ENCODE assay signal across 21 mouse cellular contexts in the genomic region with DNA sequence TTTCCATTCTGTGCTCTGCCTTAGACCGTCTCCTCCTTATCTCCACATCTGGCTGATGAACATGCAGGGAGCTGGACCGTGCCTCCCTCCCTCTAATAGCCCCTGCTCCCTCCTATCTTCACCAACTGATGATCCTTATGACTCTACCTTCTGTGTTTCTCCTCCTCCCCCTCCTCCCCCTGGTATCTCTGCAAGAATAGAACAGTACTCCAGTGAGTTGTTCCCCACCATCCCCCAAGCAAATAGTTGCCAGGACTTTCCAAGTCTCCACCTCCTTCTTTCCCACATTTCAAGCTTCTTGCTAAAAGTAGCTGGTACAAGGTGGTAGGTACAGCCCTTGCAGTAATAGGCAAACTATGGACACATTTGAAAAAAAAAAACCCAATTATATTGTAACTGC.
DNase-seq lines count a peak whose midpoint lies in the region; ATAC-seq and TF ChIP-seq lines count a peak whose summit lies in the region.
"Had no signal": no experiment of that assay in that cellular context is flagged by ENCODE, and none has a peak within 500 bp of the region (broad histone marks: within the 10 kb centered on the region; RNA-seq: fewer than 3 reads in every experiment).

No protein-coding gene starts in this region.

- 0 out of 2 replicates have a peak, but pooled peaks have one; percentile 16 for TF ChIP-seq EP300 in heart, adult 2 months (IDR thresholded peaks at IDR 0.05; ENCODE audit: insufficient read depth, low read depth, low read length)

- peaks cover 2% of the 10 kb centered on the region; the same call in 1 of the 2 replicates for H3K79me2 ChIP-seq in heart, adult 2 months (replicated peaks; ENCODE audit: control insufficient read depth, insufficient read depth, low read length)

- H3K9me3 ChIP-seq in liver, embryonic 15.5 days (replicated peaks), result no peaks in the 10 kb centered on the region
- H3K9me3 ChIP-seq: forebrain, embryonic 10.5 days; heart, embryonic 13.5 days; hindbrain, embryonic 15.5 days; lung, embryonic 15.5 days had no signal

- intact Hi-C loops in heart, adult 2 months (cut with DNase I), result no loop called here
- intact Hi-C loops in heart, postnatal 10 days (cut with DNase I), result no loop called here
- intact Hi-C loops in left cerebral cortex, adult 2 months (cut with DNase I), result loop anchor here (5.0 to 10.0 kb wide), 3 partner anchors 64 to 1239 kb away; no protein-coding TSS in a partner anchor

- no peak overlapping the region for H3K4me3 ChIP-seq in heart, adult 2 months
- H3K4me3 ChIP-seq in liver, embryonic 15.5 days (replicated peaks), result no peak overlapping the region
- H3K4me3 ChIP-seq in left cerebral cortex, adult 2 months, result no peak overlapping the region
- H3K4me3 ChIP-seq: forebrain, embryonic 10.5 days; gastrocnemius, adult 2 months; heart, embryonic 13.5 days; hindbrain, embryonic 15.5 days; lung, embryonic 15.5 days had no signal

- no peak overlapping the region for H3K4me2 ChIP-seq in liver, embryonic 15.5 days
- H3K4me2 ChIP-seq: heart, embryonic 13.5 days; hindbrain, embryonic 15.5 days; lung, embryonic 15.5 days had no signal

- no peak for TF ChIP-seq CTCF in heart, adult 2 months (IDR thresholded peaks at IDR 0.05)
- TF ChIP-seq CTCF in left cerebral cortex, adult 2 months (IDR thresholded peaks at IDR 0.05), result no peak

- peak overlapping the region; percentile 16; the same call in 1 of the 2 replicates for H3K9ac ChIP-seq in heart, adult 2 months (ENCODE audit: low read depth, low read length)
- H3K9ac ChIP-seq in liver, embryonic 15.5 days, result no peak overlapping the region
- H3K9ac ChIP-seq: heart, embryonic 13.5 days; hindbrain, embryonic 15.5 days; liver, embryonic 14.5 days; lung, embryonic 15.5 days had no signal

- WGBS in heart, adult 2 months, result 25% methylated on average over 2 of the region's 2 CpGs
- WGBS in liver, embryonic 15.5 days (ENCODE audit: insufficient replicate concordance), result 25% methylated on average over 2 of the region's 2 CpGs

- 0 out of 2 replicates have a peak, but pooled peaks have one; percentile 21 for ATAC-seq in liver, embryonic 15.5 days (ENCODE audit: insufficient read depth)
- ATAC-seq: forebrain, embryonic 16.5 days had no signal

- peaks cover 34% of the 10 kb centered on the region for H3K36me3 ChIP-seq in heart, adult 2 months (ENCODE audit: control insufficient read depth, insufficient read depth, low read length)
- no peaks in the 10 kb centered on the region for H3K36me3 ChIP-seq in liver, embryonic 15.5 days (replicated peaks)
- H3K36me3 ChIP-seq: forebrain, embryonic 10.5 days; heart, embryonic 13.5 days; hindbrain, embryonic 15.5 days; lung, embryonic 15.5 days had no signal

- H3K27ac ChIP-seq in heart, adult 2 months, result peak overlapping the region; percentile 2; the same call in 1 of the 2 replicates
- H3K27ac ChIP-seq in liver, embryonic 15.5 days (replicated peaks), result no peak overlapping the region
- H3K27ac ChIP-seq in left cerebral cortex, adult 2 months, result peak overlapping the region; percentile 63; the same call in 1 of the 2 replicates
- H3K27ac ChIP-seq: forebrain, embryonic 10.5 days; gastrocnemius, adult 2 months; hindbrain, embryonic 15.5 days; liver, embryonic 14.5 days; lung, embryonic 15.5 days; stomach, postnatal 0 days had no signal

- H3K27me3 ChIP-seq in heart, adult 2 months (ENCODE audit: control insufficient read depth, insufficient read depth, low read length), result no peaks in the 10 kb centered on the region
- no peaks in the 10 kb centered on the region for H3K27me3 ChIP-seq in liver, embryonic 15.5 days
- H3K27me3 ChIP-seq: heart, embryonic 13.5 days; hindbrain, embryonic 15.5 days; lung, embryonic 15.5 days had no signal

- peaks cover 26% of the 10 kb centered on the region for H3K4me1 ChIP-seq in heart, adult 2 months (ENCODE audit: control insufficient read depth, insufficient read depth, low read length)
- no peaks in the 10 kb centered on the region; the same call in 1 of the 2 replicates for H3K4me1 ChIP-seq in liver, embryonic 15.5 days (replicated peaks)

- TF ChIP-seq POLR2A in heart, adult 2 months (IDR thresholded peaks at IDR 0.05; ENCODE audit: insufficient read depth, low read depth, low read length), result no peak

- DNase-seq in heart, adult 2 months, result no peak
- DNase-seq in heart, postnatal 10 days, result no peak
- DNase-seq in liver, result no peak
- DNase-seq in left cerebral cortex, adult 2 months (ENCODE audit: extremely low spot score in 1 of 2, low spot score in 2 of 2), result peak; percentile 41 to 48
- peak; percentile 78 for DNase-seq in telencephalon, adult 2 months (ENCODE audit: low read depth, low spot score)
- DNase-seq in gastrocnemius, postnatal 10 days, result no peak
- DNase-seq: adrenal gland, postnatal 25 days; cerebellum, adult 9-10 months; gastrocnemius, adult 2 months; kidney, adult 9 months; kidney, postnatal 14 days; lung, postnatal 4 days; midbrain, embryonic 14.5 days had no signal

Comparison
In these comparisons a context has a peak if more than half of its experiments do, and no peak if none do; other contexts are left out.
1. DNase-seq: peak in left cerebral cortex, adult 2 months (2 of 2) and telencephalon, adult 2 months (single experiment); none in heart, adult 2 months (0 of 2), heart, postnatal 10 days (0 of 2), liver (single experiment) and gastrocnemius, postnatal 10 days (single experiment).